Mouse (Mus musculus) cerebellum, adult (tissue): ENCODE data around the gene Atxn1.

Experiments used
- ATAC-seq: cut with Nextera tagmentation; 2 replicates; pipeline ENCODE4 v1.9.2; 2017; ENCODE audit warnings: mild to moderate bottlenecking, moderate library complexity, mixed read lengths; ENCODE audit not compliant: insufficient number of reproducible peaks, low FRiP score, low TSS enrichment

The Atxn1 gene

DNA sequence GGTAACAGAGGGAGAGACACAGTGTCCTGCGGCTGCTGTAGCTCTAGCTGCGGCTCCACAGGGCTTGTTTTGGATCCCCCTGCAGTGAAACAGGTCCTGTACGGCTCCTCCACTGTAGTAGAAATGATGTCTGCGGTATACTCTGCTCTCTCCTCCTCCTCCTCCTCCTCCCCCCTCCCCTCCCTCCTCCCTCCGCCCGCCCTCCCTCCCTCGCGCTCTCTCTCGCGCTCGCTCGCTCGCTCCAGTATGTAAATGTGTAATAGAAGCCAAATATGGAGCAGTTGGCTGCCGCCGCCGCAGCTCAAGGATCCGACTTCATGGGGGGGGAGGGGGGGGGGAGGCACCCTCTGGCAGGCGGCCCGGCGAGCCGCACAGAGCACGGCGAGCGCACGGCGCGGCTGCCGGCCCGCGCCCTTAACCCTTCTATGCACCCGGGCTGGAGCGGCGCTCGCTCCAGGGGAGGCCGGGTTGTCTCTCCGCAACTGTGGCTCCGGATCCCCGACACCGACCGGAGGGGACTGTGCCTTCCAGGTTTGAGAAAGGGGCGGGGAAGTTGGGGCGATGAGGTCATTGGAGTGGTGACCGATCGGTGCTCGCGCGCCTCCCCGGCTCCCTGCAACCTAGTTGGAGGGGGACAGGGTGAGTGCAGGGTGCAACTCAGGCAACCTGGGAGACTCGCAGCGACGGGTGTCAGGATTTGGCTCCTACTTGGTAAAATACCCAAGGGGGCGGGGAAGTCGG lies at the start of gene Atxn1:
Atxn1 (minus strand) TSS at position 156 of the 741 bp plus-strand sequence.
- ATAC-seq: peak; percentile 52

DNA sequence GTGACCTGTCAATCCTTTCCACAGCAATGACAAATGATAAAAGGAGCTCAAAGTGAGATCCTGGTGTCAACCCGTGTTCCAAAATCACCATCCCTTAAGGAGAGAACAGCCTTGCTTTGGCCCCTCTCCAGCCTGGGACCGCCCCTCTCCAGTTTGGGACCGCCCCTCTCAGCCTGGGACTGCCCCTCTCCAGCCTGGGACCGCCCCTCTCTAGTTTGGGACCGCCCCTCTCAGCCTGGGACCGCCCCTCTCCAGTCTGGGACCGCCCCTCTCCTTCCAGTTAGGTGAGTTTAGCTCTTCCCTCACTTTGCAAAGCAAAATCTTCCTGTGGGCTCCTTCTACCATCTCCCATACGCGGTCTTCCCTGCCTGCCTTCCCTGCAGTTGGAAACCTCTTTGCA lies 46.4 kb upstream of the Atxn1 start:
- ATAC-seq: no peak

DNA sequence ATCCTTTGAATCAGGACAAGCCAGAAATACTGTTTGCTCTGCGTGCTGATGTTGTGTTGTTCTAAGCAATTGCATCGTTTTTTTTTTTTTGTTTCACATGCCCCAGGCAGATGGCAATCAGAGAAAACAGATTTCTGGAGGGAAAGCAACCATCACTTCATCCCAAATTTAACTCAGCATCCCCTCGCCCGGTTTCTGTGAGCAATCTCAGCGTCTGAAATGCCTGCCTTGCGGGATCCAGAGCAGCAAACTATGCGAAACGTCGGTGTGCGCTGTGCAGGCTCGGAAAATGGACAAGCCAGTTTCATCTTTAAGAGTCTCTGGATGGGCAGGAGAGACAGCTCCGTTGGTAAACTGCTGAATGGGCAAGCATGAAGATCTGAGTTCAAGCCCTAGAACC lies 45.3 kb upstream of the Atxn1 start:
- ATAC-seq: no peak

DNA sequence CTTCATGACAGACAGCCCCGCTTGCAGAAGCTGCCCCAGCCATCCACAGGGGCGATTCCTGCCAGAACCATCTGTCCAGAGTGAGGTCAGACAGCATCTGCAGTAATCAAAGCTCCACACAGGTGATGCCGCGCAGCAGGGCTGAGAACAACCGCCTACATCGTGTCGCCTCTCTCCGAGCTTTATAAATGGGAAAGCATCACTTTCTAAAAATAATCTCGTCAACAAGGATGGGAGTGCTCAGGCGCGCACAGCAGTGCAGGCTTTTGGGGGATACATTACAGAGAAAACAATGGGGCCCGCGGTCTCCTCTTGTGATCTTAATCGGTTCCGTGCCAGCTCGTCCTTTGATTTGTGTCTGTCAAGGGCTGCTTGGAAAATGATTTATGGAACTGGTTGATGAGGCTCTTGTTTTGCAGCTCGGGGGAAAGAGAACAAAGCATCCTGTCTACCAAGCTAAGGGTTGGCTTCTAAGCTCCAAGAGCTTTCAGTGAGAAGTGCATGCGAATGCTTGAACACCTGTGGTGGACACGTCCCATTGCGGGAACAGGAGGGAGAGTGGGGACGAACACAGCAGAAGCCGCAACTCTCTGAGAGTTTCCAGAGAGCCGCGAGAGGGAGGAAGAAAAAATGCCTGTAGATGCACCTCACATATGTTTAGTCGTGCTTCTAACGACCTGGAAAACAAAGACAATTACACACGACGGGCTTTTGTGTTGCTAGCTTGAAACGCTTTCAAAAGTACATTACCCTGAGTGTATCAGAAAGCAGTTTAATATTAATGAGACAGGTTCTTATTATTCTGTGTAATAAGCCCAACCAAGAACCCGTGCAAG lies 44.2 kb upstream of the Atxn1 start:
- ATAC-seq: no peak

DNA sequence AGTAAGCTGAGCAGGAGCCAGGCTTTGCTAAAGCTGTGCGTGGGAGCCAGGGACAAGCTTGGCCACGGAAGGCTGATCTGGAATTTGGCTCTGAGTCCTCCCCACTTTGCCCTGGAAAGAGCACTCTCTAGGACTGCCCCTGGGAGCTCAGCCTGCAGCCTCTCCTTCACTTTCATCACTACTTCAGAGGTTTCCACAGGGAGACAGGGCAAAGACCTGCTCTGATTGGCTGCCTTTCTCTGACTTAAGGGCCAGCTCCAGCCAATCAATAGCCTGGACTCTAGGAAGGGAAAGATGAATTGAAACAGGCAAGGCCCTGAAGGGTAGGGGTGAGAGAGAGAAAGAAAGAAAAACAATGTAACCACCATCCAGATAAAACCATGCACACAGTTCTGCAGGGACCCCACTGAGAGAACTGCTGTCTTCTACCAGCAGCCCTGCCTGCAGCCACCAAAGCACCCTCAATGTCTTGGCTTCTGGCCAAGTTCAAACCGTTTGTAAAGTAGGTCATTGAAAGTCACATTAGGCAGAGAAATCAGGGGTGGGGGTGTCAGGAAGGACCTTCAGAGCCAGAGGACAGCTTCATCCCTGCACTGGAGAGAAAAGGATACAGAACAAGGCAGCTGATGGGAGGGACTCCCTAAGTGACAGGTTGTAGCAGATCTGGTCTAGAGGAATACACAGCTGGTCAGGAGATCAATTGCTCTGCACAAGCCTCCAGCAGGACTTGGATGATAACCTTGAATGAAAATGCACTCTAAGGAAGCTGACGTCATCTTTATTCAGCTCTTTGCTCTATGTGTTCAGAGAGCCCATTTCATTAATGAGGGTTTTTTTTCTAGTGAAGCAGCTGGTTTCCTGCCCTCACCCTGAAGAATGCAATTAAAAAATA lies 41.6 kb upstream of the Atxn1 start:
- peak; percentile 96 for ATAC-seq

DNA sequence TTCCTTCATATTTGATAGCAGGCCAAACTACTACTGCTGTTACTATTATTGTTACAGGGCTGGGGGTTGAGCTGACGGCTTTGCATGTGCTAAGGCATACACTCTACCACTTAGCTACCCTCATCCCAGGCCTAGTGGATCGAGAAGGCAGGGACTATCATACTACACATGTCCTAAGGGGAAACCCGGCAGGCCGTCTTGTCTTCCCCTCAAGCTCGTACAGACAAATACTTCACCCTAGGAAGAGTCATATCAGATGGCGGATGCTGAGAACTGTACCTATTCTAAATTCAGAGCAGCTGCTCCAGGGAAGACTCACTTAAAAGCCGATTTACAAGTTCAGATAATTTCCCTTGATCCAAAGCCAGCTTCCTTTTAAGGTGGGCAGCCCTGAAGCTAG lies 40.8 kb upstream of the Atxn1 start:
- no peak for ATAC-seq

DNA sequence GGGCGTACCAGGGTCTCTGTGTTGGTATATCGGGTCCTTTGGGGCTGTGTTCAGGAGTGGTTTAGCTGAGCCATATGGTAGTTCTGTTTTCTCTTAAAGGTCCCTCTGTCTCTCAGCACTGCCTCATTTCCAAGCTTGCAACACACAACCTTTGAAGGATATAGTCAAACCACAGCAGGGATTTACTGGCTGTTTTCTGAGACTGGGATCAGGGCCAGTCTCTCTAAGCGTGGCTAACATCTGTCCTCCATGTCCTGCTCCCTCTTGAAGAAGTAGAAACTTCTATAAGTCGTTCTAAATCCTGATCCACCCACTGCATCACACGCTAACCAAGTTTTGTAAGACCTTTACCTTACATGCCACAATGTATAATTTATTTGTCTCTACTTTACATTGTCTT lies 36.5 kb upstream of the Atxn1 start:
- ATAC-seq: no peak

DNA sequence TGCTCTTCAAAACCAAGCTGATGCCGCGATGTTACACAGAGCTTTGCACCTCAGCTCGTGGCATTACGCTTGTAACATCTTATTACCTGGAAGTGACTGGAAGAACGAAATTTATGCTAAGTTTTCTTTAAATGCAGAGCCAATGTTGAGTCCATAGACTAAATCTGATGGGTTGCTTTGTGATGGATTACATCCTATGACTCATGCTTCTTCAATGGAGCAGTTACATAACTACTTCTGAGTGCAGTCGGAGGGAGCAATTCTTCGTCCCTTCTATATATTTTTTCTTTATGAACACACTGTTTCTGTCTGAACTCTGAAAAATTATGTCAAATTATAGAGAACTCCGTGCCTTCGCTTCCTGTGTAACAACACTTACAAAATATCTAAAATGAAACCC lies 28.1 kb upstream of the Atxn1 start:
- ATAC-seq: no peak

DNA sequence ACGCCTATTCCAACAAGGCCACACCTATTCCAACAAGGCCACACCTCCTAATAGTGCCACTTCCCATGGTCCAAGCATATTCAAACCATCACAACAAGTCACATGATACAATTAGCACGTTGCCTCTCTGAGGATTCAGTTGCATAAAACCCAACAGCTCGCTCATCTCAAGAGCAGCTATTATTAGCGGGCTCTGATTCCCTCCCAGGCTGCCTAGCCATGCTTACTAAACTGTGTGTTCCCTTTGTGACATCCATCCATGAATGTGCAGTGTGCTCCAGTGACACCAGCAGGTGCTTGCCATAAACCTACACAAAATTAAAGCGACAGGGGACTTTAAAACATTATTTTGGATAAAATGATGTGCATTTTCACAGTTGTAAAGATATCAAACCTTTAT lies 25.7 kb upstream of the Atxn1 start:
- ATAC-seq: no peak

DNA sequence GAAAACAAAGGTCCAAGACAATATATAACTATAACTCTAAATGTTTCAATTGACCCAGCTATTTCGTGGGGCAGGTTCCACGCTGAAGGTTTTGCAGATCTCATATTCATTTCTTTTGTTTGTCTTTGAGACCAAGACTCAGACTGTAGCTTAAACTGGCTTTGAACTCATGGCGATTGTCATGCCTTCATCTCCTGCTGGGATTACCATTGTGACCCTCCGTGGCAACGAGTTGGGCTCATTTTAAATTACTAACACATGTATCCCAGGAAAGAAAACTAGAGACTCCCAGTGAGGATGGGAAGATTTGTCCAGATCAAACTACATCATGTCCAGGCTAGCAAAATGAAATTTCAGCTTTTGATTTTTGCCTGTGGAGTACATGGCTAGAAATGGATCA lies 14.4 kb upstream of the Atxn1 start:
- ATAC-seq: no peak

DNA sequence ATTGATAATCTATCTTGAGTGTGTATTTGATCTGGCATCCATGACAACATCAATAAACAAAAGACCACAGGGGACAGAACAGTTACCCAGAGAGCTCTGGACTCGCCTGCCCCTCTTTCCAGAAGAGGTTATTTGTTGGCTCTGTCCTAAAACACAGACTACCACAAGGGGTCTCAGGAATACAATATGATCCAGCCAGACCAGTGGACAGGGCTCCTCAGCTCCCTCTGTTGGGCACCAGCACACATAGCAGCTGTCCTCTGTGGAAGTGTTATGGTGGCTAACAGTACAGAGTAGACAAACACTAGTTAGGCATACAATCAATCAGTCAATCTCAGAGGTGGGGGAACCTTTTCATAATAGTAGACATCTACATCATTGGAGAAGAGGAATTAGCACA lies 12.1 kb upstream of the Atxn1 start:
- ATAC-seq: peak; percentile 36; the same call in 1 of the 2 replicates

DNA sequence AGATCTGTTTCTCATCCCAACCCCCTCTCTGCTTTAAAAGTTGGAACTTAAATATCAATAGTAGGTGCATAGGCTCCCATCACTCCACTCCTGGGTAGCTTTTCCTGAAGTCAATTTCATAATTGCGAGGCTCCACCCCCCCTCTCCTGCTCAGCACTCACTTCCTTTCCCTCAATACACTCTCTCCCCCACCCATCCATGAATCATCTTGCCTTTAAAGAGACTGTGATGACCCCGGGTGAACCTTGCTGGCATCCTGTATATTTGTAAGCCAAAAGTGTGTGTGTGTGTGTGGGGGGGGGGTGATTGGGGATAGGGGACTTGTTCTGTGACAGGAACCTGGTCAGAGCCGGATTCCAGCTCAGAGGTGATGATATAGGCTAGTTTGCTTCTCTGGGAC lies 9.8 kb upstream of the Atxn1 start:
- ATAC-seq: no peak

DNA sequence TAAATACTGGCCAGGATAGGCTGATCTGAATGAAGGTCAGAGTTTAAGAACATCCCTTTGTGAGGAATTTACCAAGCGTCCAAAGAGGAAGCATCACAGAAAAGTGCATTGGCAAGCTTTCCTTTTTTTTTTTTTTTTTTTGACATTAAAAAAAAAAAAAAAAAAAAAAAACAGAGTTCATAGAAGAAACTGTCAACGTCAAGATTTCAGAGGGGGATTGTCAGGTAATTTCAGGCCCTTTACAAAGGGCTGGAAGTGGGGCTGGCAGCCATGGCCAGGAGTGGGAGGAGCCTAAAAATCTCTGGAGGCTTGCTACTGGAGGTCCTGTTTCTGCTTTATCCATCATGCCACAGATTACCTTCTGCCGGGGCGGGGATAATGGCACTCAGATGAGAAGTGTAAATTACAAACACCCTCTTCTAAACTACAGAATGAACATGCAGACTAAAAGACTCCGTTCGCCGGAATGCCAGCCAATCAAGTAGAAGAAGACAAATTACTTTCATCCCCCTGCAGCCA lies 9.2 kb upstream of the Atxn1 start:
- ATAC-seq: no peak

DNA sequence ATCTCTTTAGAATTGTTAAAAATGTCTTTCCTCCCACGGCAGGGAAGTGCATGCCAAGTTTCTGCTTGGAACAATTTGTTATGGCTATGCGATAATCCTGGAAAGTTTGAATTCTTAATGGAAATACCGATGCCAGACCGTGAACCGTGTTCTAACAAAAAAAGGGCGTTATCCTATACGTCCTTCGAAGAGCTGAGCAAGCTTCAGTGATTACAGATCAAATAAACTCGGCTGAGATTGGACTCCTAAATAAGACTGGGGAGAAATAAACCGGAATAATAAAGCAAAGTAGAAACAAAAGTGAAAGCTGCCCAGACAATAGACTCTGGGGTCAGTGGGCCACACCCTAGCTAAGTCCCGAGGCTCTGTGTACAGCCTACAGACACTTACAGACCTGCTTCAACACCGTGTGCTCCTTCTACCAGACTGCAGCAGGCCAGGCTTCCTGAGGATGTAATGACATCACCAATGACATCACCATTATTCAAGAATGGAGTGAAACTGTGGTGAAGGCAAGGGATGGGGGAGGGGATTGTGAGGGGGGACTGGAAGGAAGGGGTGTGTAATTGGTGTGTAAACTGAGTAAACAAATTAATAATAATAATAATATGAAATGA lies 6.2 kb upstream of the Atxn1 start:
- no peak for ATAC-seq

DNA sequence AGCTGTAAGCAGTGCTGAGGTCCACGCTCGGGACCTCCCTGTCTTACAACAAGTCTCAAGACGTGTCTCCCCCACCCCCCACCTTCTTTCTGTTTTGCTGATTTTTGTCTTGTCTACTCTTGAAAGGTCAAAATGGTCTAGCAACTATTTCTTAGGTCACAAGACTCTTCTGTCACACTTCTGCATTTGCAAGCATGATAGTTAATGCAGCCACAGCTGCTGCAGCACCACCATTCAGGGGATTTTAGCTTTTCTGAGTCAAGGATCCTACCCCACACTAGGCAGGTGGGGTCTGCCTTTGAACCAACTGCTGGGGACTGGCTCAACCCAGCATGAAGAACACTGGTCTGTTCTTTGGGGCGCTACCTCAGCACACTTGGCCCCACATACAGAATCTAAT lies 3.4 kb upstream of the Atxn1 start:
- no peak for ATAC-seq

DNA sequence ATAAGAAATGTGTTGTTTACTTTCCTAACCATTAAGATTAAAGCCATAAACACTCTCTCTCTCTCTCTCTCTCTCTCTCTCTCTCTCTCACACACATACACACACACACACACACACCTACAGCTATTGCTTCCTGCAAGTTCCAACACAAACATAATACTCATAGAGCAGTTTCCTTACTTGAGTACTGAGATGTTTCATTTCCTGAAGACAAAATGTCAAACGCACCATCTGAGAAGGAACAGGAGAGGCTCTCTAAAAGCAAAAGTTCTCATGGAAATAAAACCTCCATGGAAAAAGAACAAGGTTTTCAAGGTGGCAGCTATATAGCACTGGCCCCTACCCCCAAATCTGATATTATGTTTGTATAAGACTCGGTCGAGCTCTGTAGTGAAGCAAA lies 2.6 kb upstream of the Atxn1 start:
- no peak for ATAC-seq

DNA sequence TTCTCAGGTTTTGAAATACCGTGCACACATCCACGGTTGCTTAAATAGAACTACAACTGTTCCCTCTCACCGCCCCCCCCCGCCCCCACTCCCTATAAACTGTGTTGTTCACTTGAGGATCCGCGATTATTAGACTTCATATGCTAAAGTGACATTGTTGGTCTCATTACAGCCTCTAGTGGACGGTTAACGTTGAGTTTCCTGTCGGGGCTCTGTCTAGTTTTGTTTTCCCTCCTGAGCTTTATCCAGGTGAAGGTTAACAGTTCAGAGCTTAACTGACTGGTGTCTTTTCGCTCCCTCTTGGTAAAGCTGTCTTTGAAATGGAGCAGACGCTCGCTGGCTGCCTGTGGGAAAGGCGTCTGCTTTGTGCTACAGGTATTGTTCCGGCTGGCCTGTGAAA lies 1.8 kb upstream of the Atxn1 start:
- no peak for ATAC-seq

DNA sequence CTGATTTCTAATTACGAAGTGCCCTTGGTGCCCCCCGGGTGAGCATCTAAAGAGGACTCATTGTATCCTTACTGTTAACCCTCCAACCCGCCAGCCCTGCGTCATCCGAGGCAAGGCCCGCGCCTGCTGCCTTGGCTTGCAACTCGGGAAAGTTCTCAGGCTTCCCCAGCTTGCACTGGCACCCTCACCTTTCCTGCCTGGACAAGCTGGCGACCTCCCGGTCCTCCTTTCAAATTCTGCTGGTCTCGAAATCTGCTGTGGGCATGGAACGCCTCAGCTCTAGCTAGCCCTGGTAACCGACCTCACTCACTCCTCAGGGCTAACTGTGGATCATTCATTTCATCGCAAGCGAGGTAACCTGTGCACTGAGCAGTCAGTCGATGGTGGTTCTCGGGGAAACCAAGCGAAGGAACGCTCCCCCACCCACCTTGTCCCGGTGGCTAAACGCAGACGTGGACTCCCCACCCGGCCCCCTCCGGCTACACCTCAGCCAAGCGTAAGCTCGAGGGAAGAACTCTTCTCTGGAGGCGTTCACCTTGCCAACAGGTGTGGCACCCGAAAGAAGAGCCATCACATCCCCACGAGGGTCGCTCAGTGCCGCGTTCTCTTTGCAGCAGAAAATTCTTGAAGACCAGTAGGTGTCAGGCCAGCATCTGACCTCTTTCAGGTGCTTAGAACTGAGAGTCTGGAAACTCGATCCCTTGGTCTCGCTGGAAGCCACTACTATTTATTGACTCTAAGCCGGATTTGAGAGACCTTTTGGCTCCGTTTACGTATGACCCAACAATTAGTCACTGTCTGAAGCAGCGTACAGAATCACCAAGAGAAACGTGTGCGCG lies 1.0 kb upstream of the Atxn1 start:
- peak; percentile 3; the same call in 1 of the 2 replicates for ATAC-seq

DNA sequence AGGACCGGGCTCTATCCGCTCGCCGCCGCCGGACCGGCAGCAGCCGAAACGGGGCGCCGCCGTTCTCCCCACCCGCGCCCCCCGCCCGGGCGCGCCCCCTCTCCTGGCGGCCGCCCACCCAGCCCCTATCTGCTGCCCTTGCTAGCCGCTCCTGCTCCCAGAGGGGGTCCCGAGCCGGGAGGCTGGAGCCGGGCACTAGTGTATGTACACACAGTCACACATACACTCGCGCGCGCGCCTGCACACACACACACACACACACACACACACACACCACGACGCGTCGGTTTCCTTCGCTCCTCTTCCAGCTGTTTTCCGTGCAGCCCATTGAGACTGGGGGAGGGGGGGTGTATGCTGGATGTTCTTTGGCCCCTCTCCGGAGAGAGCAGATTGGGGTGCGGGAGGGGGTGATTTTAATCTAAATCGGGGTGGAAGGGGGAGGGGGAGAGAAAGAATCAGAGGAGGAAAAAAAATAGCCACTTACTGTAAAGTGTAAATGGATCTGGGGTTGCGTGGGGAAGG lies 416 bp downstream of the Atxn1 start:
- ATAC-seq: no peak
